Mouse (Mus musculus): ENCODE measurements around the gene Lsm4.
A peak's percentile ranks its signal among the peaks of the same experiment; 100 is the strongest.

The Lsm4 gene

GRCm38 (mm10) chr8:70699834-70700554, 26.9 kb downstream of the Lsm4 start:
- peak; percentile 47 for DNase-seq (ENCODE audit: low read depth, low spot score)

GRCm38 (mm10) chr8:70700555-70700922, 27.5 kb downstream of the Lsm4 start:
- peak; percentile 66 for DNase-seq (ENCODE audit: low read depth, low spot score)

- no peak for DNase-seq (ENCODE audit: low read depth, low spot score)
These were observed 28.3 kb downstream of the Lsm4 start for GRCm38 (mm10) chr8:70701048-70701981.

- DNase-seq (ENCODE audit: low read depth, low spot score): no peak
These were observed 29.2 kb downstream of the Lsm4 start for GRCm38 (mm10) chr8:70701982-70702841.

- no peak for DNase-seq (ENCODE audit: low read depth, low spot score)
These were observed 29.8 kb downstream of the Lsm4 start for GRCm38 (mm10) chr8:70702842-70703182.

- no peak for DNase-seq (ENCODE audit: low read depth, low spot score)
These were observed 30.2 kb downstream of the Lsm4 start, which contains the start of gene Iqcn for GRCm38 (mm10) chr8:70703287-70703686. Gene Iqcn, plus strand, starts transcription at chr8:70703457.

- DNase-seq (ENCODE audit: low read depth, low spot score): no peak
These were observed 35.2 kb downstream of the Lsm4 start for GRCm38 (mm10) chr8:70708281-70708680.

- DNase-seq (ENCODE audit: low read depth, low spot score): no peak
These were observed 36.7 kb downstream of the Lsm4 start for GRCm38 (mm10) chr8:70709794-70710193.

GRCm38 (mm10) chr8:70710296-70710695, 37.2 kb downstream of the Lsm4 start:
- no peak for DNase-seq (ENCODE audit: low read depth, low spot score)

- no peak for DNase-seq (ENCODE audit: low read depth, low spot score)
These were observed 38.0 kb downstream of the Lsm4 start for GRCm38 (mm10) chr8:70711041-70711440.

- no peak for DNase-seq (ENCODE audit: low read depth, low spot score)
These were observed 40.9 kb downstream of the Lsm4 start for GRCm38 (mm10) chr8:70713991-70714390.

- DNase-seq (ENCODE audit: low read depth, low spot score): no peak
These were observed 42.0 kb downstream of the Lsm4 start for GRCm38 (mm10) chr8:70715086-70715485.

GRCm38 (mm10) chr8:70716521-70717400, 43.7 kb downstream of the Lsm4 start:
- no peak for DNase-seq (ENCODE audit: low read depth, low spot score)

GRCm38 (mm10) chr8:70718297-70718696, 45.2 kb downstream of the Lsm4 start, which contains the start of gene Gm3336:
Gene Gm3336, plus strand, starts transcription at chr8:70718543.
- no peak for DNase-seq (ENCODE audit: low read depth, low spot score)

GRCm38 (mm10) chr8:70719796-70720270, 46.8 kb downstream of the Lsm4 start:
- no peak for DNase-seq (ENCODE audit: low read depth, low spot score)

GRCm38 (mm10) chr8:70720739-70721138, 47.7 kb downstream of the Lsm4 start:
- peak; percentile 62 for DNase-seq (ENCODE audit: low read depth, low spot score)

- DNase-seq (ENCODE audit: low read depth, low spot score): no peak
These were observed 48.6 kb downstream of the Lsm4 start for GRCm38 (mm10) chr8:70721601-70722000.

GRCm38 (mm10) chr8:70723486-70724210, 50.6 kb downstream of the Lsm4 start, which contains the start of gene Pde4c:
Gene Pde4c, plus strand, starts transcription at chr8:70723720.
- DNase-seq (ENCODE audit: low read depth, low spot score): no peak

GRCm38 (mm10) chr8:70724216-70724615, 51.2 kb downstream of the Lsm4 start:
- no peak for DNase-seq (ENCODE audit: low read depth, low spot score)
